Mouse (Mus musculus) lung, embryonic 16.5 days (tissue): ENCODE measurements around the gene Ghdc. TPM values are rescaled to one million over a fixed set of nuclear protein-coding genes. Genes with fewer than 3 reads are reported as not detected.

Source experiments
- ATAC-seq: fragments of 200-750 bp; cut with Nextera tagmentation; 2 replicates; pipeline ENCODE4 v1.8.0; 2017; ENCODE audit warnings: low read depth, mild to moderate bottlenecking, moderate library complexity
- H3K27ac ChIP-seq: fragments of 300-500 bp; sonication (generic); 2 replicates; pipeline ENCODE4 v1.5.1; 2014; ENCODE audit warnings: mild to moderate bottlenecking, control low read depth, low read length
- H3K27me3 ChIP-seq: fragments of 300-500 bp; sonication (generic); 2 replicates; pipeline ENCODE4 v1.6.1; 2014; ENCODE audit warnings: low read depth, low read length, mixed read lengths; ENCODE audit not compliant: control insufficient read depth, insufficient read depth
- H3K36me3 ChIP-seq: fragments of 300-500 bp; sonication (generic); 2 replicates; pipeline ENCODE4 v1.6.1; 2014; ENCODE audit warnings: low read length; ENCODE audit not compliant: control insufficient read depth, insufficient read depth
- H3K4me1 ChIP-seq: fragments of 300-500 bp; sonication (generic); replicated peaks from 2 replicates; pipeline ENCODE4 v1.6.1; 2014; ENCODE audit warnings: low read length, mixed read lengths; ENCODE audit not compliant: control insufficient read depth, insufficient read depth
- H3K4me2 ChIP-seq: fragments of 300-500 bp; sonication (generic); 2 replicates; pipeline ENCODE4 v1.6.1; 2014; ENCODE audit warnings: low read depth, low read length, control low read depth
- H3K4me3 ChIP-seq: fragments of 300-500 bp; sonication (generic); 2 replicates; pipeline ENCODE4 v1.5.1; 2014; ENCODE audit warnings: mild to moderate bottlenecking, low read length, control low read depth
- H3K9ac ChIP-seq: fragments of 300-500 bp; sonication (generic); 2 replicates; pipeline ENCODE4 v1.6.1; 2014; ENCODE audit warnings: low read length, control low read depth
- H3K9me3 ChIP-seq: fragments of 300-500 bp; sonication (generic); 2 replicates; pipeline ENCODE4 v1.6.1; 2016; ENCODE audit warnings: low read length; ENCODE audit not compliant: control insufficient read depth
- WGBS: fragments of 180-500 bp; shearing (Covaris S2); extraction: QIAGEN DNeasy Blood & Tissue Kit; methylation state at CpG from one replicate; pipeline ENCODE4 v1.1.7; 2014; 5-methylcytosine and 5-hydroxymethylcytosine counted together
- polyA plus RNA-seq: library from polyadenylated mRNA; unstranded; fragments of >200 nt; fragmentation: Nextera tagmentation; extraction: Ambion mirVana; gene quantifications from 2 replicates; pipeline ENCODE4 v1.2.1, GENCODE M21; 2015

Gene Ghdc
- polyA plus RNA-seq, 1 experiment from 2014 or later: 6.2 TPM

GRCm38 (mm10) chr11:100719893-100720292 is 50.9 kb downstream of the Ghdc start:
- Histone ChIP-seq H3K9me3 (no peaks in the 10 kb centered on the region), H3K27ac (no peak overlapping the region; the same call in 1 of the 2 replicates), H3K9ac (no peak overlapping the region), H3K4me2 (no peak overlapping the region), H3K4me1 (peaks cover 24% of the 10 kb centered on the region), H3K36me3 (peaks cover 14% of the 10 kb centered on the region), H3K4me3 (no peak overlapping the region), H3K27me3 (no peaks in the 10 kb centered on the region)
- 61% methylated on average over 11 of the region's 11 CpGs for WGBS
- no peak for ATAC-seq

- ATAC-seq: no peak; the same call in 1 of the 2 replicates
- WGBS: 89% methylated on average over 3 of the region's 3 CpGs
Measured at GRCm38 (mm10) chr11:100719312-100719711, 51.4 kb downstream of the Ghdc start.

GRCm38 (mm10) chr11:100718866-100719265 is 51.9 kb downstream of the Ghdc start:
- H3K4me2 ChIP-seq: no peak overlapping the region
- H3K9me3 ChIP-seq: no peaks in the 10 kb centered on the region
- H3K27me3 ChIP-seq: no peaks in the 10 kb centered on the region
- peaks cover 25% of the 10 kb centered on the region for H3K4me1 ChIP-seq
- no peak overlapping the region for H3K27ac ChIP-seq
- H3K36me3 ChIP-seq: peaks cover 15% of the 10 kb centered on the region
- no peak overlapping the region for H3K9ac ChIP-seq
- no peak for ATAC-seq
- 84% methylated on average over 4 of the region's 4 CpGs for WGBS
- no peak overlapping the region for H3K4me3 ChIP-seq

More at GRCm38 (mm10) chr11:100719312-100719711, 51.4 kb downstream of the Ghdc start:
- Histone ChIP-seq H3K4me1 (peaks cover 21% of the 10 kb centered on the region), H3K9ac (no peak overlapping the region), H3K4me2 (no peak overlapping the region), H3K9me3 (no peaks in the 10 kb centered on the region), H3K4me3 (no peak overlapping the region), H3K36me3 (peaks cover 15% of the 10 kb centered on the region), H3K27ac (no peak overlapping the region), H3K27me3 (no peaks in the 10 kb centered on the region)

GRCm38 (mm10) chr11:100718462-100718861 is 52.3 kb downstream of the Ghdc start:
- H3K4me1 ChIP-seq: peaks cover 29% of the 10 kb centered on the region
- no peak overlapping the region for H3K9ac ChIP-seq
- peaks cover 15% of the 10 kb centered on the region for H3K36me3 ChIP-seq
- no peaks in the 10 kb centered on the region for H3K9me3 ChIP-seq
- ATAC-seq: no peak
- H3K4me3 ChIP-seq: no peak overlapping the region
- H3K27ac ChIP-seq: no peak overlapping the region
- WGBS: 87% methylated on average over 7 of the region's 7 CpGs
- H3K4me2 ChIP-seq: no peak overlapping the region
- no peaks in the 10 kb centered on the region for H3K27me3 ChIP-seq

GRCm38 (mm10) chr11:100716649-100717048 is 54.1 kb downstream of the Ghdc start:
- 73% methylated on average over 3 of the region's 3 CpGs for WGBS
- Histone ChIP-seq H3K36me3 (peaks cover 15% of the 10 kb centered on the region), H3K9me3 (no peaks in the 10 kb centered on the region), H3K4me2 (no peak overlapping the region), H3K27me3 (no peaks in the 10 kb centered on the region), H3K4me3 (no peak overlapping the region), H3K4me1 (peaks cover 30% of the 10 kb centered on the region), H3K9ac (no peak overlapping the region), H3K27ac (no peak overlapping the region)
- ATAC-seq: no peak

Other genes with a start within 250 kb of the Ghdc start
- 150 and 155 TPM in 2 replicates for gene Acly, start 243.0 kb downstream of the Ghdc start, polyA plus RNA-seq
- gene Ttc25, start 225.3 kb downstream of the Ghdc start, polyA plus RNA-seq: 4.0 and 4.5 TPM in 2 replicates
- 35.2 and 35.5 TPM in 2 replicates for gene Cnp, start 196.1 kb downstream of the Ghdc start, polyA plus RNA-seq
- 58.3 and 58.6 TPM in 2 replicates for gene Nkiras2, start 151.7 kb downstream of the Ghdc start, polyA plus RNA-seq
- 212 and 230 TPM in 2 replicates for gene Dnajc7, start 150.8 kb downstream of the Ghdc start, polyA plus RNA-seq
- 0.26 TPM in 1 of 2 replicates, not detected in the other for gene Zfp385c, start 78.5 kb downstream of the Ghdc start, polyA plus RNA-seq
- 2.9 and 3.5 TPM in 2 replicates for gene Dhx58, start 66.7 kb downstream of the Ghdc start, polyA plus RNA-seq
- 39.4 and 44.1 TPM in 2 replicates for gene Kat2a, start 58.5 kb downstream of the Ghdc start, polyA plus RNA-seq
- not detected in 2 replicates for gene Hspb9, start 57.1 kb downstream of the Ghdc start, polyA plus RNA-seq
- 34.3 and 39.8 TPM in 2 replicates for gene Rab5c, start 32.7 kb downstream of the Ghdc start, polyA plus RNA-seq
- not detected in 2 replicates for gene Kcnh4, start 11.0 kb downstream of the Ghdc start, polyA plus RNA-seq
- not detected in 2 replicates for gene Hcrt, start 8.0 kb downstream of the Ghdc start, polyA plus RNA-seq
- gene Stat5b, start 79.8 kb upstream of the Ghdc start, polyA plus RNA-seq: 27.2 and 28.4 TPM in 2 replicates
- 11.0 and 11.3 TPM in 2 replicates for gene Stat5a, start 88.4 kb upstream of the Ghdc start, polyA plus RNA-seq
- 58.5 and 63.7 TPM in 2 replicates for gene Stat3, start 168.6 kb upstream of the Ghdc start, polyA plus RNA-seq
- 461 and 464 TPM in 2 replicates for gene Cavin1, start 199.9 kb upstream of the Ghdc start, polyA plus RNA-seq
- gene Atp6v0a1, start 238.5 kb upstream of the Ghdc start, polyA plus RNA-seq: 36.7 and 36.9 TPM in 2 replicates